Mouse (Mus musculus): ENCODE data around the gene Magi1.

DNA sequence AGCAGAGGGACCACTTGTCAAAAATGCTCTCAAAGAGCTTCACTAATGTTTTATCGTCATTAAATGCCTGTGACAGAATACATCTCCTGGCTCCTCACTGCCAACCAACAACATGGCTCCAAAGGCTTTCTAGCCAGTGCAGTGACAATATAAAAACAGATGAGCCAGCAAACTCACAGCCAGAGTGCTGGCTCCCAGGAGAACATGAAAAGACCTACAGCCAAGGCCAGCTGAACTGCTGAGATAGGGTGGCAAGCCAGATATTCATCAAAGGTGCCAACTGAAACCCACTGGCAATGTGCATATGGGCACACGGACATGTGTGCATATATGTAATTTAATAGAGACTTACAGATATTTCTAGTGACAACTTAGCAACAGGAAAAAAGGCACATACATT, 408.8 kb downstream of the Magi1 start:
- no peak for TF ChIP-seq POLR2A (IDR thresholded peaks at IDR 0.05; ENCODE audit: borderline replicate concordance, insufficient read depth, low read length)
- no peak for TF ChIP-seq CTCF (IDR thresholded peaks at IDR 0.05; ENCODE audit: borderline replicate concordance, insufficient read depth, low read depth, low read length)

All from cerebellum, adult 2 months (tissue).